Mouse (Mus musculus): ENCODE measurements around the gene Foxo1.

Foxo1 gene

DNA sequence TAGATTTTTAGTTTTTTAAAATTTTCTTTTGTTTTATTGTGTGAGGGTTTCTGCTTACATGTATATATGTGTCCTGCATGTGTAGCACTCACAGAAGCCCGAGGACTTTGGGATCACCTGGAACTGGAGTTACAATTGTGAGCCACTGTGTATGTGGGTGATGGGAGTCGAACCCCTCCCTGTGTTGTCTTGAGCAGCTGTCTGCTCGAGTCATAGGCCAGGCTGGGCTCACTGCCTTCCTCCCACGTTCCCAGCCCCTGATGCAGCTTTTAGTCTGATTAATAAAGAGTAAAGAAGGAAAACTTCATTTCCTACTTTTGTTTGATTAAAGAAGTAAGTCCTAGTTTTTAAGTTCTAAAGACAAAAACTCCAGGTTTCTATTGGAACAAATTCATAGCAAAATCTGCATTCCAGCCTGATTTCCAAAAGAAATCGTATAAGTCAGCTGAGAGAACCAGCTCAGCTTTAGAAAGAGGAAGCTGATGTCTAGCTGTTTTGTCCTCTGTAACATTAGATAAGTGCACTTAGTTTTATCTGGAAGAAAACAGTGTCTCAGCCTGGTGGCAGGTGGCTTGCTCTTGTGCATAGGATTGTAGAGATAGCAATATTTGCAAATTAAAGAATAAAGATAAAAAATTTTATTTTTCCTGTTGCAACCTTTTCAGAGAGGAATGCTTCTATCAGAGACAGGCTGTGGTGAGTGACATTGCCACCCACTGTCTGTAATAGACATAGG, 40.6 kb downstream of the Foxo1 start:
- DNase-seq (ENCODE audit: low spot score in 2 of 2), result no peak

DNA sequence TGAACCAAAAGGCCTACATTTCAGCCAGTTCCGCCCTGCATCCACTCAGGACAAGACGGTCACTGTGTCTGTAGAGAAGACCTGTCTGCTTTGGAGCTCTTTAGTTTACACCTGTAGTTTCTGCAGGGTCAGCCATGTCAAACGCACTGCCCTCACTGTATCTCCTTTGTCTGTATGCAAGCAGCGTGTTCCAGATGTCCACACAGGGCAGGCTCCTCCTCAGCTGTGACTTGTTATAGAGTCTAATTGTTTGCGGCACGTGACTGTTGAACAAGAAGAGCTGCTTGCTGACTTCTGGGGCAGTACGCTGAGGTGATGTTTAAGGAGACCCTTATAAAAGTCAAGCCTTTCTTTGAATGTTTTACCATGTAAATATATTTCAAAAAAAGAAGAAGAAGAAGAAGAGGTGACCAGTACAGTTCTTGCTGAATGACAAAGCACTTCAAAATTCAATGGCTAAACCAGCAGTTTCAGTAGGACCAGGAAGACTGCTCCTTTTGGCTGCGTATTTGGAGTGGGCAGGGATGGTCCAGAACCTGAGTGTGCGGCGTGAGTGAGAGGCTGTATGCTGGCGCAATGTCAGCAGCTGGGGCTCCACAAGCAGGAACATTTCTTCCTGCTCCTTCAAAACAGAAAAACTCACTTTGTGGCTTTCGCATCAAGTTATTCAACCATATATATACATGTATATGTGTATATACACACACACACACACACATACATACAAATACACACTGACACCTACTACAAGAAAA, 52.6 kb downstream of the Foxo1 start:
- DNase-seq (ENCODE audit: low spot score in 2 of 2), result no peak

DNA sequence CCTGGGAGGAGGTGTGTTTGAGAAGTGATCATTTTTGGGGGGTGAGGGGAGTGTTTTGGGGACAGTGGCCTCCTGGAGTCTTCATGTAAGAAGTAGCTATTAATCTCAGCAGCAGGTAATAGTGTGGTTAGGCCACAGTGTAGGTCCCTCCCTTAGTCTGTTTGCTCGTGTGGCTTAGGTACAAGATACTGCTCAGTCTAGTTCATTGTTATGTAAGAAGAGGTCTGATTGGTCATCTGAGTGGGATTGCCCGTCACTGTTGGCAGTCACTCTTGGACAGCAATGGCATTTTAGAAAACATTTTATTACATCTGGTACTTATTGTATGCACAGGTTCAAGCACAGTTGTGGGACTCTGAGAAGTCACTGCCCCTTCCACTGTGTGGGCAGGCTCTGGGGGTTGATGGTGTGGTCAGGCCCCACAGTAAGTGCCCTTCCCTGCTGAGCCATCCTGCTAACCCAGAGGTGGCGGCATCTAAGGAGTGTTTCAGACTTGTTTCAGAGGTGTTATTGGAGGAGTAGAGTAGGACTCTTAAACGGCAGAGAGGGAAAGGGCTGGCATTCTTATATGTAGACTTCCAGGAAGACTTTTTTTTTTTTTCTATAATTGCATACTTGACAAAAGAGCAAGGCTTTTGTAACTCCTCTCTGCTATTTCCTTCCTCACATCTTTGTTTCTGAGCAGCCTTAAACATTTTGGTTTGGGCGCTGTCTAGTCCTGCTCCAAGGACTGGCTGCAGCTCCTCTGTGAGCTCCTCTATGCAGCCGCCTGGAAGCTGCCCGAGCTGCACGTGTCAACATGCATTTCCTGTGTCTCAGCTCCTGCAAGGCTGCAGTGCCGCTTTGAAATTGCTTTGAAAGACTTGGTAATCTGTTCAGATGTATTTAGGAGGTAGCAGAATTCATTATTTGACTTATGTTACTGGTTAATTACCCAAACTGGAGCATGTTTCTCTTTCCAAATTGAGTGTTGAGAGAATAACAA, 54.6 kb downstream of the Foxo1 start:
- no peak for DNase-seq (ENCODE audit: low spot score in 2 of 2)

DNA sequence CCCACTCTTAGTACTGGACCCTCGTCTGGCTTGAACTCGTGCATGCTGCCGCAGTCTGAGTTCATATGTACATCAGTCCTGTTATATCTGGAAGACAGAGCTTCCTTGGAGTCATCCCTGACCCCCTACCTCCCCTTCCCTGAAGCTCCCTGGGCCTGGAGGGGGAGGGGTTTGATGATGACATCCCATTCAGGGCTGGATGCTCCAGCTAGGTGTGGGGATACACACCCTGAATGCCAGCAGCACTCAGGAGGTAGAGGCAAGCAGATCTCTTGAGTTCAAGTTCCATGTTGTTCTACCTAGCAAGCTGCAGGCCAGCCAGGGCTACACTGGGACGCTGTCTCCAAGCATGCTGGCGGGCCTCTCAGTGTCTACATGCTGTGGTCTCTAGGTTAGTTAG, 56.9 kb downstream of the Foxo1 start:
- no peak for DNase-seq (ENCODE audit: low spot score in 2 of 2)

- DNase-seq (ENCODE audit: low spot score in 2 of 2), result no peak
Observed at GRCm38 (mm10) chr3:52326687-52327086, 58.6 kb downstream of the Foxo1 start.

DNA sequence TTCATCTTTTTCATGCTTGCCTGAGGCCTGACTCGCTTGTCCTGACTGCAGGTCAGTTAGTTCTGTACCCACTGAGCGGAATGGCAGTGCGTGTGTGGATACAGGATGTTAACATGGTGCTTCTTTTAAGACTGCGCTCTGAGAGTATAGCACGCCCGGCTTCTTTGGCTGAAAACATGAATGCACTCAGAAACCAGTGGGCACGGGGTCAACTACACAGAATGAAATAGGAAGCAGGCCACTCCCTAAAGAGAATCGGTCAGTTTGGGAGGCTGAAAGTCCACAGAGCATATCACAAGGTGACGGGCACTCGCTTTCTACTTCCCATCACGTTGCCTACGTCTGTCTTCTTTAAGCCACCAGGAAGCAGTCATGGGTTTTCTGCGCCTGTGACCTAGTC, 59.0 kb downstream of the Foxo1 start:
- DNase-seq (ENCODE audit: low spot score in 2 of 2), result no peak

DNA sequence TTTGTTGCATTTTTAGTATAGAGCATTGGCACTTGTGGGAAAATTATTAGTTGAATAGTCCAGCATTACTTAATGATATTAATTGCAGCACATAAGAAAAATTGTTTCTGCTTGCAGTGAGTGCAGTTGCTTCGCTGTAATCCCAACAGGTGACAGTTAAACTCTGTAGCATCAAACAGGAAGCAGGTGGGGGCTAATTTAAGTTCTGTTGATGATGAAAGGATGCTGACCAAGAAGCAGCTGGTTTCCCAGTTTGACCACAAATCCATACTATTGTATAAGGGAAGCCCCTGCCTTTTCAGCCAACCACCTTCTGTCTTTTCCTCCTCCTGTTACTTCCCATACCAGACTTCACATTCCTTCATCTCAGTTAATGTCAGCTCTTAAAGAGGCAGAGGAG, 63.6 kb downstream of the Foxo1 start:
- no peak for DNase-seq (ENCODE audit: low spot score in 2 of 2)

- no peak for DNase-seq (ENCODE audit: low spot score in 2 of 2)
Observed at GRCm38 (mm10) chr3:52338761-52339160, 70.6 kb downstream of the Foxo1 start.

DNA sequence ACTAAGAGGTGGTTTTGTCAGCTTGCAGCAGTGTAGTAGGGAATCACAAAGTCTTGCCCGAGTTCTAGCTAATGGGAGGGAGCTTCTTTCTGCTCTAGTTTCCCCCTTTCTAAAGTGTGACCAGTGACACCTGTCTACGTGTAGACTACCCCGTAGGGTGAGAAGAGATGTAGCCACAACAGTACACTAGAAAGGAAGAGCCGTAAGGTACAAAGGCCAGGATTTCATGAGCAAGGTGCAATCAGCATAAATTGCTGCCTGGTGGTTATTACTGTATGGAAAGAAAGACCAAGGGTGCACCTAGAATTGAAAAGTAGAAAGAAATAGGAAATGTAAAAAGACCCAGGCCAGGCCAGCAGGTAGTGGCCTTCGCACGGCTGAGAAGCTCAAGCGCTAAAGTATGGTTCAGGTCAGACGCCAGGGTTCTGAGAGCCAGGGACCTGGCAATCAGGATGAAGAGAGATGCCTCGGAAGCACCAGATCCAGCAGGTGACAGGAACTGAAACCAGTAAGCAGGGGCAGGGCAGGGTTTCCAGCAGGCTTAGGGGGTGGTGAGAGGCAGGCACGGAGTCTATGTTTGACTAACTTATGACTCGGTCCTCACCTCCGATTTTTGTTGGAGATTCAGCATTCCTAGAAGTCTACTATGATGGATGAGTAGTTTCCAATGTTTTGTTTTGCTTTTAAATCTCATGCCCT, 72.3 kb downstream of the Foxo1 start:
- no peak for DNase-seq (ENCODE audit: low spot score in 2 of 2)

DNA sequence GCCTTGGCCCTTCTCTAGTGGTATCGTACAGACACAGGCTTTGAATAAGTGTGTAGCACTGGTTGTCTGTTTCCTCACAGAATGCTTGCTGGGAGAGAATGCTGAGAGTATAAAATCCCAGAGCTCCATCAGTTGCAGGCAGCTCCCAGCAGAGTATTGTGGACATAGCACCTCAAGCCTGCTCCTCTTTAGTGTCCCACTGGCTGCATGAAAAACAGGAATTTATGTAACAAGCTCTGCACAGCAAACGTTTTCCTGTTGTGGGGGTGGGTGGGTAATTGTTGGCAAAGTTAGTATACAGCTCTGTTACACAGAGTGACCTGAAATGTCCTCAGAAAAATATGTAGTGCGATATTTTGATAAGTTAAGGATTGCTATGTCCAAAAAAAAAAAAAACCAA, 74.1 kb downstream of the Foxo1 start:
- no peak for DNase-seq (ENCODE audit: low spot score in 2 of 2)

GRCm38 (mm10) chr3:52342801-52343200, 74.7 kb downstream of the Foxo1 start:
- no peak for DNase-seq (ENCODE audit: low spot score in 2 of 2)

DNA sequence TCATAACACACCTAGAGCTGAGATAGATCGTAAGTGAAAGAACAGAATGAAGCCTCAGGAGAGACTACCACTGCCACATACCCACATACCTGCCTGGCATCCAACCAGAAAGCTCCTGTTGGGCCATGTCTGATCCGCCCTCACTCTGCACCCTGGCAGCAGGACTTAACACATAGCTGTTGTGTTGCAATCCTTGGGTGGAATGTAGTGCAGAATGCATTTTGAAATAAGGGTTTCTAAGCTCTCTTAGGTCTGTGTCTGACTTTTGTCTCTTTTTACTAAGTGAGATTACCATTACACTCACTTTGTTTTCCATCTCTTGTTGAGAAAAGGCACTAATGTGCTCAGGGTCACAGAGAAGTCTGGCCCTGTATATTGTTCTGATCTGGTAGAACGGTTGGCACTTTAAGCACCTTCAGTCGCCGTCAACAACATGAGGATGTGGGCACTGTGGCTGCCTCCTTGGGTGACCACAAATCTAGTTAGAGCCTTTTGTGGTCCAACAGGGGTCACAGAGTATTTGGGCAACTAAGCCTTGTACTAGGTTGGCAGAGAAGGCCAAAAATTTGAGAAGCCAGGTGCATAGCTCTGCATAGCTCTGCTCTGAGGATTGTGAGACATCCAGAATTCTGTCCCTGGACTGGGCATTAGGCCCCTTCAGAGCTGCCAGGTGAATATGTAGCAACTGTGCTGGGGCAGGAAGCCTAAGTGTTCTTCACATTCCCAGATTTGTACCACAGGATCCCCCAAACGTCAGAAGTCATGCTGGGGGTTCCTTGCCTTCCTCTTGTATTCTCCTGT, 75.3 kb downstream of the Foxo1 start:
- DNase-seq (ENCODE audit: low spot score in 2 of 2), result no peak

DNA sequence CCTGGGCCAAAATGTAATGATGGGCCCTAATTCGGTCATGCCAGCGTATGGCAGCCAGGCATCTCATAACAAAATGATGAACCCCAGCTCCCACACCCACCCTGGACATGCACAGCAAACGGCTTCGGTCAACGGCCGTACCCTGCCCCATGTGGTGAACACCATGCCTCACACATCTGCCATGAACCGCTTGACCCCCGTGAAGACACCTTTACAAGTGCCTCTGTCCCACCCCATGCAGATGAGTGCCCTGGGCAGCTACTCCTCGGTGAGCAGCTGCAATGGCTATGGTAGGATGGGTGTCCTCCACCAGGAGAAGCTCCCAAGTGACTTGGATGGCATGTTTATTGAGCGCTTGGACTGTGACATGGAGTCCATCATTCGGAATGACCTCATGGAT, 77.7 kb downstream of the Foxo1 start:
- DNase-seq (ENCODE audit: low spot score in 2 of 2), result no peak

DNA sequence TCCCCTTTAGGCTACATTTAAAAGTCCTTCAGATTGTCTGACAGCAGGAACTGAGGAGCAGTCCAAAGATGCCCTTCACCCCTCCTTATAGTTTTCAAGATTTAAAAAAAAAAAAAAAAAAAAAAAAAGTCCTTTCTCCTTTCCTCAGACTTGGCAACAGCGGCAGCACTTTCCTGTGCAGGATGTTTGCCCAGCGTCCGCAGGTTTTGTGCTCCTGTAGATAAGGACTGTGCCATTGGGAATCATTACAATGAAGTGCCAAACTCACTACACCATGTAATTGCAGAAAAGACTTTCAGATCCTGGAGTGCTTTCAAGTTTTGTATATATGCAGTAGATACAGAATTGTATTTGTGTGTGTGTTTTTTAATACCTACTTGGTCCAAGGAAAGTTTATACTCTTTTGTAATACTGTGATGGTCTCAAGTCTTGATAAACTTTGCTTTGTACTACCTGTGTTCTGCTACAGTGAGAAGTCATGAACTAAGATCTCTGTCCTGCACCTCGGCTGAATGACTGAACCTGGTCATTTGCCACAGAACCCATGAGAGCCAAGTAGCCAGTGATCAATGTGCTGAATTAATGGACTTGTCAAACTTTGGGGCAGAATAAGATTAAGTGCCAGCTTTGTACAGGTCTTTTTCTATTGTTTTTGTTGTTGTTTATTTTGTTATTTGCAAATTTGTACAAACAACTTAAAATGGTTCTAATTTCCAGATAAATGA, 79.0 kb downstream of the Foxo1 start:
- DNase-seq (ENCODE audit: low spot score in 2 of 2), result no peak

GRCm38 (mm10) chr3:52347980-52348622, 80.0 kb downstream of the Foxo1 start:
- no peak for DNase-seq (ENCODE audit: low spot score in 2 of 2)

DNA sequence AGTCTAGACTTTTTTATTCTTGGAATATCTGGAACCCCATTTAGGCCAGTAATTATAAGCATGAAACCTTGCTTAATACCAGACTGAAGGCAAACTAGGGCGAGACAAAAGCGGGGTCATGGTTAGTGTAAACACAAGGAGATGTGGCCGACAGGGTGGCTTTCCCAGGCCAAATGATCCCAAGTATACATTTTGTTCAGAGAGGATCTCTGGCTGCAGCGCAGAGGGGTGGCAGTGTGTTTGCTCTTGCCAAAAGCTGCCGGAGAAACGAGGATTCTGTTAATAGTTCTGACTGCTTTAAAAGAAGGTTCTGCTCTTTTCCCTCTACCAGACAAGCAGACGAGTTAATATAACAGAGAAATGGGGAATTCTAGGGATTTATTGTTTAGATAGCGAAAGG, 82.5 kb downstream of the Foxo1 start:
- DNase-seq (ENCODE audit: low spot score in 2 of 2), result no peak

GRCm38 (mm10) chr3:52351901-52352300, 83.8 kb downstream of the Foxo1 start:
- no peak for DNase-seq (ENCODE audit: low spot score in 2 of 2)

DNA sequence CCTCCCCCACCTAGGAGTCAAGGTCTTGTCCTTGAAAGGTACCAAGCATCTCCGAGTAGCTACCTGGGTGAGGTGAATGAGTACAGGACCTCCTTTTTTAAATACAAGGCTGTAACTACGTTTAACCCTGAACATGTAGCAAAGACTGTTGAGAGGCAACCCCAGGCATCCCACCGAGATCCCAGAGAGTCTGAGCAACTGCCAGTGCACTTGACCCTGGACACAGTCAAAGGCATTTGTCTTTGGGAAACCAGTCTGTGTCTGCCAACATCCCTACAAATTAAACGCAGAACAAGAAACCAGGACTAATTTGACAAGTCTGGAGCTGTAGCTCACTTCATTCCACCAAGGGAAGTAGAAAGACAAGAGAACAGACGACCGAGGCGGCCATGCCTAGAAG, 86.1 kb downstream of the Foxo1 start:
- no peak for DNase-seq (ENCODE audit: low spot score in 2 of 2)

GRCm38 (mm10) chr3:52357265-52357953, 89.3 kb downstream of the Foxo1 start:
- DNase-seq (ENCODE audit: low spot score in 2 of 2), result no peak
